Mouse (Mus musculus): ENCODE results near the gene Msh3.
"Not testable (repeated sequence)": the region's sequence is repeated elsewhere in the genome, so short reads cannot be mapped to it uniquely, and the experiment has no call there.

Gene Msh3

GRCm38 (mm10) chr13:92252331-92252730, 102.5 kb downstream of the Msh3 start:
- DNase-seq (ENCODE audit: low spot score), result no peak

- no peak for DNase-seq (ENCODE audit: low spot score)
Observed at GRCm38 (mm10) chr13:92247576-92247975, 107.2 kb downstream of the Msh3 start.

GRCm38 (mm10) chr13:92246966-92247365, 107.8 kb downstream of the Msh3 start:
- no peak for DNase-seq (ENCODE audit: low spot score)

GRCm38 (mm10) chr13:92244731-92245130, 110.1 kb downstream of the Msh3 start:
- no peak for DNase-seq (ENCODE audit: low spot score)

GRCm38 (mm10) chr13:92241426-92241825, 113.4 kb downstream of the Msh3 start:
- DNase-seq (ENCODE audit: low spot score), result no peak

GRCm38 (mm10) chr13:92237887-92238286, 116.9 kb downstream of the Msh3 start:
- DNase-seq (ENCODE audit: low spot score), result no peak

- DNase-seq (ENCODE audit: low spot score), result no peak
Observed at GRCm38 (mm10) chr13:92237016-92237415, 117.8 kb downstream of the Msh3 start.

- DNase-seq (ENCODE audit: low spot score), result no peak
Observed at GRCm38 (mm10) chr13:92232076-92232938, 122.5 kb downstream of the Msh3 start.

GRCm38 (mm10) chr13:92228037-92228436, 126.8 kb downstream of the Msh3 start:
- DNase-seq (ENCODE audit: low spot score), result no peak

GRCm38 (mm10) chr13:92223567-92223966, 131.2 kb downstream of the Msh3 start:
- DNase-seq (ENCODE audit: low spot score), result no peak

- DNase-seq (ENCODE audit: low spot score), result no peak
Observed at GRCm38 (mm10) chr13:92222763-92223162, 132.0 kb downstream of the Msh3 start.

GRCm38 (mm10) chr13:92219774-92220173, 135.0 kb downstream of the Msh3 start:
- DNase-seq (ENCODE audit: low spot score), result no peak

- DNase-seq (ENCODE audit: low spot score), result no peak
Observed at GRCm38 (mm10) chr13:92217216-92217615, 137.6 kb downstream of the Msh3 start.

- no peak for DNase-seq (ENCODE audit: low spot score)
Observed at GRCm38 (mm10) chr13:92196860-92197259, 157.9 kb downstream of the Msh3 start.

GRCm38 (mm10) chr13:92193806-92194205, 161.0 kb downstream of the Msh3 start:
- not testable (repeated sequence) for DNase-seq (ENCODE audit: low spot score)

GRCm38 (mm10) chr13:92172686-92173085, 182.1 kb downstream of the Msh3 start:
- DNase-seq (ENCODE audit: low spot score), result not testable (repeated sequence)
